Mouse (Mus musculus) intestine, embryonic 15.5 days (tissue): ENCODE measurements around the gene Alx3. TPM values are rescaled to one million over a fixed set of nuclear protein-coding genes. Genes with fewer than 3 reads are reported as not detected.

Experiments
- ATAC-seq: fragments of 200-750 bp; cut with Nextera tagmentation; 2 replicates; pipeline ENCODE4 v1.8.0; 2017; ENCODE audit warnings: moderate TSS enrichment, moderate library complexity
- H3K27ac ChIP-seq: fragments of 300-500 bp; sonication (generic); 2 replicates; pipeline ENCODE4 v1.5.1; 2015; ENCODE audit warnings: mild to moderate bottlenecking, inconsistent platforms
- H3K27me3 ChIP-seq: fragments of 300-500 bp; sonication (generic); replicated peaks from 2 replicates; pipeline ENCODE4 v1.6.1; 2015; ENCODE audit warnings: inconsistent platforms
- H3K36me3 ChIP-seq: fragments of 300-500 bp; sonication (generic); 2 replicates; pipeline ENCODE4 v1.6.1; 2015; ENCODE audit warnings: inconsistent platforms
- H3K4me1 ChIP-seq: fragments of 300-500 bp; sonication (generic); replicated peaks from 2 replicates; pipeline ENCODE4 v1.6.1; 2015; ENCODE audit warnings: inconsistent platforms
- H3K4me2 ChIP-seq: fragments of 300-500 bp; sonication (generic); replicated peaks from 2 replicates; pipeline ENCODE4 v1.6.1; 2015; ENCODE audit warnings: mild to moderate bottlenecking, inconsistent platforms
- H3K4me3 ChIP-seq: fragments of 300-500 bp; sonication (generic); replicated peaks from 2 replicates; pipeline ENCODE4 v1.5.1; 2015; ENCODE audit warnings: inconsistent platforms
- H3K9ac ChIP-seq: fragments of 300-500 bp; sonication (generic); 2 replicates; pipeline ENCODE4 v1.6.1; 2015; ENCODE audit warnings: inconsistent platforms
- H3K9me3 ChIP-seq: fragments of 300-500 bp; sonication (generic); 2 replicates; pipeline ENCODE4 v1.6.1; 2016; ENCODE audit warnings: inconsistent platforms
- WGBS: fragments of 180-500 bp; shearing (Covaris S2); methylation state at CpG from one replicate; pipeline ENCODE4 v1.1.7; 2015; 5-methylcytosine and 5-hydroxymethylcytosine counted together
- polyA plus RNA-seq: library from polyadenylated mRNA; unstranded; fragments of >200 nt; fragmentation: Nextera tagmentation; extraction: Ambion mirVana; gene quantifications from 2 replicates; pipeline ENCODE4 v1.2.1, GENCODE M21; 2015

Alx3 gene
- polyA plus RNA-seq: 0.13 TPM in 1 of 2 replicates, not detected in the other

DNA sequence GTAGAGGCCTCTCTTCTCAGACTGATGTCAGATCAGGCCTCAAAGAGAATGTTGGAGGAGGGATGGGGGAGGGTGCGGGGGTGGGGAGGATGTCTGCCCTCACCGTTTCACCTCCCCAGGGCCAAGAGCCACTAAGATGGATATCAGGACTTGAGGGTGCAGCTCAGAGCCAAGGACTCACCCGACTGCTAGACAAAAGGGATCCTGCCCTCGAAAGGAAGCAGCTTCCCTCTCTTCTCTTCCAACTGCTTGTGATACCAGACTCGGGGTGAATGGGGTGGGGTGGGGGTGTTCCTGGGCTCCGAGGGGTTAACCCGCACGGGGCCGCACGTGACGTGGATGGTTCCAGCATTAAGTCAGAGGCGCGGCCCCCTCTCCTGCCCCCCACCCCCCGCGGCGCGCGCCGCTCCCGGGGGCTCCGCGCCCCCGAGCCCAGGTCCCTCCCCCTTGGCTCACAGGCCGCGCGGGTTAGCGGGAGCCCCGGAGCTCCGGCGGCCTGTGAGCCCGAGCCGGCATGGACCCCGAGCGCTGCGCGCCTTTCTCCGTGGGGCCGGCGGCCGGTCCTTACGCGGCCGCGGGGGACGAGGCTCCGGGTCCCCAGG lies at the start of gene Alx3:
Gene Alx3, plus strand, starts transcription at position 370 of the 602 bp plus-strand sequence.
- no peaks in the 10 kb centered on the region for H3K9me3 ChIP-seq
- H3K4me3 ChIP-seq: peak within 1 kb of the TSS; percentile 31
- H3K4me2 ChIP-seq: peak within 1 kb of the TSS; percentile 64
- WGBS: 2% methylated on average over 30 of the region's 46 CpGs
- no peak within 1 kb of the TSS for H3K27ac ChIP-seq
- no peak within 1 kb of the TSS; the same call in 1 of the 2 replicates for H3K9ac ChIP-seq
- ATAC-seq: peak; percentile 55
- peaks cover 20% of the 10 kb centered on the region for H3K4me1 ChIP-seq
- no peaks in the 10 kb centered on the region for H3K36me3 ChIP-seq
- H3K27me3 ChIP-seq: peaks cover 87% of the 10 kb centered on the region

DNA sequence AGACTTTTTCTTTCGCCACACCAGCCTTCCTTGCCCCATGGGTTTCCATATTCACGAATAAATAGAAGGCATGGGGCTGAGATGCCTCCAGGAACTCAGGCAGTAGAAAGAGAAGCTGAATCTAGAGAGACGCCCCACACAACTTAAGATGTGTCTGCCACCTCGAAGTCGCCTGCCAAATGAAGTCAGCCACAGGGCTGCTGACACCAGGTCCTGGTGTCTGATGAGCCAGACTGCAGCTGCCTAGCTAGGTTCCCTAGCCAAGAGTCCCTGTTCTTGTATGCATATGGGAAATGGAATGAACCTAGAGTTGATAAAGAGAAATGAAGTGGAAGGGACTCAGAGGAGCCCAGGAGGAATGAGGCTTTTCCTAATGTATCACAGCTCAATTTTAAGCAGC lies 49.6 kb upstream of the Alx3 start:
- H3K9ac ChIP-seq: no peak overlapping the region
- WGBS: 53% methylated on average over 5 of the region's 5 CpGs
- no peak overlapping the region for H3K27ac ChIP-seq
- no peak overlapping the region for H3K4me3 ChIP-seq
- no peak for ATAC-seq
- no peaks in the 10 kb centered on the region for H3K9me3 ChIP-seq
- no peak overlapping the region for H3K4me2 ChIP-seq
- H3K36me3 ChIP-seq: no peaks in the 10 kb centered on the region
- peaks cover 25% of the 10 kb centered on the region for H3K27me3 ChIP-seq
- H3K4me1 ChIP-seq: no peaks in the 10 kb centered on the region; the same call in 1 of the 2 replicates

DNA sequence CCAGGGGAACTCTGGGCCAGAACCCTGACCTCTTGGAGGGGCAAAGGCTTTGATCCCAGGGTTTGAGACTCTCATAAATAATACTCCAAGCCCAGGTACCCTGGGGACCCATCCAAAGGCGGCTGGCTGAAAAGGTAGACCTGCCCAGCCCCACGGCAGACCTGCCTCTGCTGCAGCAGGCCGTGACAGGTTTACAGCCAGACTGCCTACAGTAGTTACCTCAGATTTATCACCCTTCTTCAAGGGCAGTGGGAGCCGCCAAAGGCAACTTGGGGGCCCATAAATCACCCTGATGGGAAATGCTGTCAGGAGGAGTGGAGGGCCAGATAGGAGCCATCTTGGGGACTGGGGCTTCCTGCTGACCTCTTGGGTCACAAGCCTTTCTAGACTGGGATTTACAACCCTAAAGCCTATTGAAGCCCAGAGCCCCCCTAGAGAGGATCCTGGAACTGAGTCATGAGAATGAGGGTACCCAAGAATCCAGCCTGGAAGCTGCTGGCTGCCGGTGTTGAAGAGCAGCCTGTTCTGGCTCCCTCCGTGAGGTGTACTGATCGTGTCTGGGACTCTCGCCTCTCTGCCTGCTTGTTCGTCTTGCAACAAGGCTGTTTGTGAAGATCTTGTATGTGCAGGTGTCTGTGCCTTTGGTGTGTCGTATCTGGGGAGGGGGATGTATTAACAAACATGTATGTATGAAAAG lies 49.0 kb upstream of the Alx3 start:
- Histone ChIP-seq H3K4me3 (no peak overlapping the region), H3K36me3 (no peaks in the 10 kb centered on the region), H3K4me1 (no peaks in the 10 kb centered on the region; the same call in 1 of the 2 replicates), H3K9ac (no peak overlapping the region), H3K27ac (no peak overlapping the region), H3K27me3 (peaks cover 22% of the 10 kb centered on the region; the same call in 1 of the 2 replicates), H3K9me3 (no peaks in the 10 kb centered on the region), H3K4me2 (no peak overlapping the region)
- peak; percentile 89 for ATAC-seq
- WGBS: 31% methylated on average over 10 of the region's 10 CpGs

DNA sequence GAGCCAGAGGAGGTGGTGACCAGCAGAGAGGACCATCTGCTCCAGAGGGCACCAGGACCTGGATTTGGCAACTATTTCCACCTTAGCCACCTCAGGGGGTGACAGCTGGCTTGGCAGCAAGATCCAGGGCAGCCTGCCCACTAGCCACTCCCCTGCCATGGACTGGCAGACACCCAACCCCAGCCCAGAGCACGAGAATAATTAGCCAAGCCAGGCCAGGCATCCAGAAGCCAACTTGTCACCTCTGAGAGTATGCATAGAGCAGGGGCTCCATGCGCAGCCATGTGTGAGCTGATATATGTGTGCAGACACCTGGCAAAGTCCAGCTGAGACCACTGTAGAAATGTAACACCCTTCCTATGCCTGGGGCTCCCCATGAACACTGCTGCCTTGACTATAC lies 47.9 kb upstream of the Alx3 start:
- WGBS: 66% methylated on average over 2 of the region's 2 CpGs
- Histone ChIP-seq H3K27me3 (peaks cover 22% of the 10 kb centered on the region; the same call in 1 of the 2 replicates), H3K9ac (no peak overlapping the region), H3K4me1 (no peaks in the 10 kb centered on the region; the same call in 1 of the 2 replicates), H3K9me3 (no peaks in the 10 kb centered on the region), H3K36me3 (no peaks in the 10 kb centered on the region), H3K4me3 (no peak overlapping the region), H3K27ac (no peak overlapping the region), H3K4me2 (no peak overlapping the region)
- ATAC-seq: no peak

DNA sequence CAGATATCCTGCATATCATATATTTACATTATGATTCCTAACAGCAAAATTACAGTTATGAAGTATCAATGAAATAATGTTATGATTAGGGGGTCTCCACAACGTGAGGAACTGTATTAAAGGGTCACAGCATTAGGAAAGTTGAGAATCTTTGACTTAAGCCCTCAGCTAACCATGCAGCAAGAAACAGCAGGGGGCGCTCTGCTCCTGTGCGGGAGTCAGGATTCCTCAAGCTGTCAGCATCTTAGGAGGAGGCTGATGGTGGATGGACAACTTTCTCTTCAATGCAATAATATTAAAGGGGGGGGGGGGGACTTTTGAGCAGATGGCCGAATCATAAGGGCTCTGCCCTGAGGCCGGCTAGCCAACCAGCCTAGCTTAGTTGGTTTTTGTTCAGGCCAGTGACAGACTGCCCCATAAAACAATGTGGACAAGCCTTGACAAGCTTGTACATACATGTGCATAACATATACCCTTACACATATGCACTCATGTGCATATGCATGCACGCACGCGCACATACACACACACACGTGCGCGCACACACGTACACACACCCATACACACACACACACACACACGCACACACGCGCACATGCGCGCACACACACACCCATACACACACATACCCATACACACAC lies 44.3 kb upstream of the Alx3 start:
- H3K4me2 ChIP-seq: no peak overlapping the region
- H3K9me3 ChIP-seq: no peaks in the 10 kb centered on the region
- H3K36me3 ChIP-seq: no peaks in the 10 kb centered on the region
- ATAC-seq: no peak
- no peaks in the 10 kb centered on the region; the same call in 1 of the 2 replicates for H3K4me1 ChIP-seq
- peaks cover 35% of the 10 kb centered on the region for H3K27me3 ChIP-seq
- no peak overlapping the region for H3K9ac ChIP-seq
- no peak overlapping the region for H3K4me3 ChIP-seq
- 77% methylated on average over 17 of the region's 17 CpGs for WGBS
- H3K27ac ChIP-seq: no peak overlapping the region

DNA sequence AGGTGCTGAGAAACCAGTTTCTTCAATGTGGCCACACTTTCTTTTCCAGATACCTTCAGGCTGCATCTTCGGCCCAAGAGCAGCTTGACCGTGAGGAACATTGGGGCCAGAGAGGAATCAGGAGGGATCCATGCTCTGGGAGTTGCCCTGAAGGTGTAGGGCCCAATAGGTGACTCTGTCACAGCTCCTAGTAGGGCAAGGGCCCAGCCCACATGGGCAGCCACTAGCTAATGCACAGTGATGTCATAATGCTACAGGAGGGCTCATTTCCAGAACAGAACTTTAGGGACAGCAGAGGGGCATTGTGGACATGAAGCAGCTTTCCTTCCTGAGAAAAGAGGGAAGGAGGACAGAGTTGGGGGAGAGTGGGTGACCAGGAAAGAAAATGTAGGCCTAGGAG lies 40.0 kb upstream of the Alx3 start, which contains the start of gene Ubl4b:
Gene Ubl4b, minus strand, starts transcription at position 232 of the 400 bp plus-strand sequence.
- WGBS: 88% methylated on average over 2 of the region's 2 CpGs
- Histone ChIP-seq H3K27ac (no peak within 1 kb of the TSS), H3K36me3 (no peaks in the 10 kb centered on the region), H3K9ac (no peak within 1 kb of the TSS), H3K4me3 (no peak within 1 kb of the TSS), H3K4me2 (no peak within 1 kb of the TSS), H3K4me1 (no peaks in the 10 kb centered on the region), H3K9me3 (no peaks in the 10 kb centered on the region), H3K27me3 (peaks cover 21% of the 10 kb centered on the region)
- ATAC-seq: no peak

DNA sequence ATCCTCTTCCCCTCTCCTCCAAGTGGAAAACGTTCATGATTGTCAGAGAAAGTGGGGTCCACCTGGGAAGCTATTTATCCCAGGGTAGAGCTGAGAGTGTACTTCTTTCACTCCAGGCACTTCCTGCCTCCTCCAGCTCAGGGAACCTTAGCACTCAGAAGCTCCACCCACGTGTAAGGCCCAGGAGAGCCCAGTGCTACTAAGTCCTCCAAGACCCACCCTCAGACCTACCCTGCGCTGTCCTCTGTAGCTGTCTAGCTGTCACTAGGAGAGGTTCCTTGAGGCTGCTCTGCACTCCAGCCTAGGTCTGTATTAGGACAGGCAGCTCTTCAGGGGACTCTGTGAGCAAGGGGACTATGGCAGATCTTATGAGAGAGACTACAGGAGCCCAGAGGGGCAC lies 36.1 kb upstream of the Alx3 start:
- 20% methylated on average over 3 of the region's 3 CpGs for WGBS
- Histone ChIP-seq H3K36me3 (no peaks in the 10 kb centered on the region), H3K4me2 (no peak overlapping the region), H3K9me3 (no peaks in the 10 kb centered on the region), H3K9ac (no peak overlapping the region), H3K27ac (no peak overlapping the region), H3K27me3 (peaks cover 11% of the 10 kb centered on the region), H3K4me3 (no peak overlapping the region), H3K4me1 (no peaks in the 10 kb centered on the region)
- ATAC-seq: peak; percentile 52; the same call in 1 of the 2 replicates

DNA sequence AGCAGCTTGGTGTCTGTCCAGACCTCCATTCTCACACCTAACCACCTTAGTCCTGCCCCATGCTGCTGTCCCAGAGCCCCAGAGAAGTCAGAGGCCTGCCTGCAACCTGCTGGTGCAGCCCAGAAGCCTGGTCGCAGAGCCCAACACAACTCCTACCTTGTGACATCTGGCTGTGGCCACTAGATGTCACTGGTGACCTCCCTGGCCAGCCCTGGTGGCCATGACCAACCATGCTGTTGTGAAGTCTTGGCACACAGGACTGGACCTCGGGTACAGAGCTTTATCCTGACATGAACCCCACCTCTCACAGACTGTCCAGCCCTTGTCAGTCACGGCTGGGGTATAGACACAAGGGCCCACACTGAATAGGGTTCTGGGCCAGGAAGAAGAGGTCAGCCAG lies 35.6 kb upstream of the Alx3 start:
- Histone ChIP-seq H3K27ac (no peak overlapping the region), H3K4me2 (no peak overlapping the region), H3K4me1 (no peaks in the 10 kb centered on the region), H3K9ac (no peak overlapping the region), H3K9me3 (no peaks in the 10 kb centered on the region), H3K4me3 (no peak overlapping the region), H3K36me3 (no peaks in the 10 kb centered on the region), H3K27me3 (peaks cover 9% of the 10 kb centered on the region; the same call in 1 of the 2 replicates)
- WGBS: 12% methylated on average over 3 of the region's 3 CpGs
- ATAC-seq: peak; percentile 85

DNA sequence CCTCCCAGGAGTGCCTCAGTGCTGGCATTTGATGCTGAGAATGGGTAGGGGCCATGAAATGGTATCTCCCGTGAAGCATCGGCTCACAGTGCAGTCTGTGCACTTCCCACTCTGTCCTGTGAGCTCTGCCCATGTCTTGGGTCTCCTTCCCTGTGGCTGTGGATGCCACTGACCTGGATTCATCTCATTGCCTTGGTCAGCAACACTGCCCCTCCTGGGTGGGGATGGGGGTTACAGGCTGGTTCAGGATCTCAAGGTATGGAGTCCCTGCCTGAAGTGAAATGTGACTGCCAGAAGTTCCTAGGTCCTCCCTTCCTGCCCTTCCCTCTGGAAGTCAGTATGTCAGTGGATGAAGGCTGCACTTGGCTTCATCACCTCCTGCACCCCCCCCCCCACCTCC lies 32.7 kb upstream of the Alx3 start:
- Histone ChIP-seq H3K27ac (no peak overlapping the region), H3K36me3 (no peaks in the 10 kb centered on the region), H3K9ac (no peak overlapping the region), H3K27me3 (peaks cover 6% of the 10 kb centered on the region; the same call in 1 of the 2 replicates), H3K4me1 (no peaks in the 10 kb centered on the region), H3K4me3 (no peak overlapping the region), H3K4me2 (no peak overlapping the region), H3K9me3 (no peaks in the 10 kb centered on the region)
- 75% methylated on average over 2 of the region's 2 CpGs for WGBS
- ATAC-seq: no peak

DNA sequence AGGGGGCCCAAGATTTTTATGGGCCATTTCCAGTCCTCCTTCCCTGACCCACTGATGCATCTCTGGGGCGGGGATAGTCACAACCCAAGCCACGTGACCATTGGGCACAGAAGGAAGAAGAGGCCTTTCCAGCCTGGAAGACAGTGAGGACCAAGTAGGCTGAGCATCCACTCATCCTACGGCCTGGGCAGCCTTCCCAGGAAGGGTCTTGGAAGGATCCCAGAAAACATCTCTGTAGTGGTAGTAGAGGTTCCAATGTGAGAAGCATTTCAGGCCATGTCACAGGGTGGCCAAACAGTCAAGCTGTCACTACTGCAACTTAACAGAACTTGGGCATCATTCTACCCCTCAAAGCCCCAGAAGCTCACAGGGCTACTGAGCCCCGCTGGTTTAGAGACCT lies 32.2 kb upstream of the Alx3 start:
- Histone ChIP-seq H3K27ac (no peak overlapping the region), H3K9me3 (no peaks in the 10 kb centered on the region), H3K36me3 (no peaks in the 10 kb centered on the region), H3K4me1 (no peaks in the 10 kb centered on the region), H3K4me2 (no peak overlapping the region), H3K9ac (no peak overlapping the region), H3K27me3 (peaks cover 6% of the 10 kb centered on the region; the same call in 1 of the 2 replicates), H3K4me3 (no peak overlapping the region)
- no peak for ATAC-seq
- WGBS: 69% methylated on average over 4 of the region's 4 CpGs

DNA sequence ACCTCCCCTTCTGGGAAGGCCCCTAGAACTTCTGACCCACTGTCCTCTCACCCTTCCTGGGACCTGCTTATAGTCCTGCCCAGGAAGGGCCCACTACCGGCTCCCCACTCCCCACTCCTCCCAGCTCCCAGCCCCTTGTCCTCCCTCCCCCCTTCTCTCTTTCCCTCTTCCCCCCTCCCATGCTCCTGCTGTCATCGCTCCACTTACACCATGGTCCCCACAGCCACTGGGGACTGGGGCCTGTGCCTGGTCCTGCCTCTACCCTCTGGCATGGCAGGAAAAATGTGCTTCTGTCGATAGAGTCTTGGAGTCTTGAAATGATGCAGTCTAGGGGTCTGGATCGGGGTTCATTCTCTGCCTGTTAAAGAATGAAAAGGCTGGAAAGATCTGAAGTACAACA lies 31.0 kb upstream of the Alx3 start:
- ATAC-seq: no peak
- Histone ChIP-seq H3K4me2 (no peak overlapping the region), H3K9ac (no peak overlapping the region), H3K4me1 (no peaks in the 10 kb centered on the region), H3K9me3 (no peaks in the 10 kb centered on the region), H3K4me3 (no peak overlapping the region), H3K36me3 (no peaks in the 10 kb centered on the region), H3K27me3 (peaks cover 3% of the 10 kb centered on the region), H3K27ac (no peak overlapping the region)
- WGBS: 44% methylated on average over 4 of the region's 4 CpGs

DNA sequence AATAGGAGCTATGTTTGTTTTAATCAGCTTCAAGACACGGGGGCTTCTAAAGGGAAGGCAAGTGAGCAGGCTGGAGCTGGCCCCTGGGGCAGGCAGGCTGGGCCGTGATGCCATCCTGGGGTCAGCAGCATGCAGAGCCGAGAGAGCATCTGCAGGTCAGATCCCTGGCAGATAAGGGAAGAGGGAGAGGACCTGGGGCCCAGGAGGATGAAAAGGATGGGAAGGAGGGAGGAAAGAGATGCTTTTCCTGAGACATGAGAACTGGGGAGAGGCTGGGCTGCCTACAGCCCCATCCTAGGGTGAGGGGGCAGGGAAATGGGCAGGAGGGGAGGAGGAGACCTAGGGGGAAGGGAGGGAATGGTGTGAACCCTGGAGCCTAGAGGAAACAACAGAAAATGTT lies 29.5 kb upstream of the Alx3 start:
- whole genome bisulfite sequencing: 13% methylated on average over 3 of the region's 3 CpGs

More for the DNA sequence above, 29.5 kb upstream of the Alx3 start:
- no peak overlapping the region for H3K4me3 ChIP-seq
- H3K27me3 ChIP-seq: peaks cover 3% of the 10 kb centered on the region
- no peak overlapping the region for H3K9ac ChIP-seq
- ATAC-seq: no peak
- no peaks in the 10 kb centered on the region for H3K4me1 ChIP-seq
- no peak overlapping the region for H3K27ac ChIP-seq
- H3K36me3 ChIP-seq: no peaks in the 10 kb centered on the region
- H3K4me2 ChIP-seq: no peak overlapping the region
- H3K9me3 ChIP-seq: no peaks in the 10 kb centered on the region
